Mouse (Mus musculus): ENCODE measurements around the gene Xpr1.

DNA sequence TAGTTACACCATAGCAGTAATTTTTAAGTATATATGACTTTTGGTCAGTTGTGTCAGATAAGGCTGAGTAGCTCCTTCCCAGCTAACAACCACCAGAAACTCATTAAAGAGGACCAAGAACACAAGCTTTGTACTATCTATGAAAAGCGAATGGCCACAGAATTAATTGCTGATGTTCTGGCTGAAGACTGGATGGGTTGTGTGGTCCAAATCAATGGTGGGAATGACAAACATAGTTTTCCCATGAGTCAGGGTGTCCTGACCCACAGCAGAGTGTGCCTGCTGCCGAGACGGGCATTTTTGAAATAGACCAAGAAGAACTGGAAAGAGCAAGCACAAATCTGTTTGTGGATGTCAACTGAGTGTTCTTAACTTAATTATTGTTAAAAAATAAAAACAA, 68.7 kb downstream of the Xpr1 start:
- TF ChIP-seq CTCF (IDR thresholded peaks at IDR 0.05; ENCODE audit: insufficient read depth, low read depth, low read length) (no peak), POLR2A (IDR thresholded peaks at IDR 0.05; ENCODE audit: insufficient read depth, low read depth, low read length) (no peak)

All from olfactory bulb, adult 2 months (tissue).